Mouse (Mus musculus) adrenal gland, adult 18-20 months (tissue): ENCODE data around the gene Rcbtb2. TPM values are rescaled to one million over a fixed set of nuclear protein-coding genes. Genes with fewer than 3 reads are reported as not detected.

Source experiments
- DNase-seq, 2 experiments: peaks; one replicate each; pipeline ENCODE4 v3.0.0; 2021 to 2022; ENCODE audit warnings: low spot score in 2 of 2
- total RNA-seq, 2 experiments: library from RNA; stranded (reverse); gene quantifications; 1 replicate in 1 of 2; 2 replicates in 1 of 2; pipeline ENCODE4 v1.2.3; 2021

Rcbtb2 gene
- total RNA-seq, 2 experiments from 2014 or later: 29.5 to 51.1 TPM

DNA sequence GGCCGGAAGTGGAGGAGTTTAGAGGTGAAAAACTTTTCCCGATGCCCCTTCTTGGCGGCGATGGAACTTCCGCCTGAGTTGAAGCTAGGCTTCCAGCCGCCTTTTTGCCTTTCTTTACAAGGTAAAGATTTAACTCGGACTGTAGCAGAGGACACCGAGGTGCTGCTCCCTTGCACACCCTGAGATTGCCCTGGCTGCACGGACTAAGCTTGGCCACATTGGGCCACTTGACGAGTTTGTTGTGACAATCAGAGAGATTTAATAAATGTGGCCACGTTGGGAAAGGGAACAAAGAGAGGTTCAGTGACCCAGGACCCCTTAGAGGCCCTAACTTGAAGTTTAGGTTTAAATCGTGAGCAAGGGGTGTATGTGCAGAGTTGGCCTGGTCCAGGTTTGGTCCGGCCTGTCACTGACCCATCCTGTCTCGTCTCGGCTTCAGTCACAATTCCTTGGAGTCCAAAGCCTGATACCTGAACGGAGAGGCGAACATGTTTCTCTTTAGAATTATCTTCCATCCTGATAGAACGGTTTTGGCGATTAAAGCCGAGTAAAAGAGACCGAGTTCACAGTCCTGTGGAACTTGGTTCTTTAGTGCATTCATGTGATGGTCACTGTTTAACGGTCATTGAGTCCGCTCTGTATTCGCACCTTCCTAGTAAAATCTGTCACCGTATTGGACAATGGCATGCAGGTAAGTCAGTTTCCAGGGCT is 21.0 kb downstream of the Rcbtb2 start:
- DNase-seq: no peak

DNA sequence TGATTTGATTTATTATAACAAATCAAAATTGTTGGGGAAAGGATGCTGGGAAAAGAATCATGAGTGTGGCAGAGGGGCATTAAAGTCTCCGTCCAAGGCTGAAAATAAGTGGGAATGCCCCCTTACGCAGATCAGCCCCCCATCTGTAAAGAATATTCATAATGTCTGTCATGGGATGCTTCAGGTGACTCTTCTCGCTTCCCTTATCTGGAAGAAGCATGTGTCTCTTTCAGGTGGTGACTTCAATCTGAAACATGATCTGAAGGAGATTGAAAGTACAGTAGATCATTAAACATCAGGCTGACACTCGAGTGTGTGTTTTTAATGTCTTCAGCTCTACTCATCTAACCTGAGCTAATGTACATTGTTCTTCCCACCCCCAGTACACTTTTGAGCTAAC is 22.7 kb downstream of the Rcbtb2 start:
- no peak for DNase-seq

DNA sequence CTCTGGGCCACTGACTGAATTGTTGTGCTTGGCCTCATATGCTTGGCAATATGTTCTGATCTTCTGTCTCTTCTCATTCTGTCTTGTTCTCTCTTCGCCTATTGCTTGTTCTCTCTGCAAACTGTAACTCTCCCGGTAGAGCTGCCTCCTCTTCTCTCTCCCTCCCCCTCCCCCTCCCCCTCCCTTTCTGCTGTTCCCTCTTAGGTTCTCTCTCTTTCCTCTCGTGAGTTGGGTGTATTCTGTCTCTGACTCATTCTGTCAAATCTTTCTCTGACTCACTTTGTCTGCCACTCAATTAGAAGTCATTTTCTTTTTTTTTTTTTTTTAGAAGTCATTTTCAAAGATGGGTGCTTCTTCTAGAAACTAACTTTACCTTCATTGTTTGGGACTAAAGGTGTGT is 23.9 kb downstream of the Rcbtb2 start:
- no peak for DNase-seq

GRCm38 (mm10) chr14:73148125-73148524 is 25.3 kb downstream of the Rcbtb2 start:
- DNase-seq: no peak

GRCm38 (mm10) chr14:73161303-73161702 is 38.5 kb downstream of the Rcbtb2 start:
- DNase-seq: no peak

- no peak for DNase-seq
Measured at GRCm38 (mm10) chr14:73162192-73162800, 39.5 kb downstream of the Rcbtb2 start.

GRCm38 (mm10) chr14:73163363-73163998 is 40.6 kb downstream of the Rcbtb2 start:
- DNase-seq: no peak

DNA sequence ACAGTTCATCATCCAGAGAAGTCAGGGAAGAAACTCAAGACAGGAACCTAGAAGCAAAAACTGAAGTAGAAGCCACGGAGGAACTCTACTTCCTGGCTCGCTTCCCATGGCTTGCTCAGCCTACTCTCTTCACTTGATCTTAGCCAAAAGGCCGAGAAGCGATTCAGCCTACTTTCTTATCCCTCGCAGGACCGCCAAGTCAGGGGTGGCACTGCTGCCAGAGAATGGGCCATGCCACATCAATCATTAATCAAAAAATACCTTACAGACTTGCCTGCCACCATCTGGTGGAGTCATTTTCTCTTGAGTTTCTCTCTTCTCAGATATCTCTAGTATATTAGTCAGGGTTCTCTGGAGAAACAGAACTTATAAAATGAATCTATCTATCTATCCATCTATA is 42.3 kb downstream of the Rcbtb2 start:
- DNase-seq: no peak

DNA sequence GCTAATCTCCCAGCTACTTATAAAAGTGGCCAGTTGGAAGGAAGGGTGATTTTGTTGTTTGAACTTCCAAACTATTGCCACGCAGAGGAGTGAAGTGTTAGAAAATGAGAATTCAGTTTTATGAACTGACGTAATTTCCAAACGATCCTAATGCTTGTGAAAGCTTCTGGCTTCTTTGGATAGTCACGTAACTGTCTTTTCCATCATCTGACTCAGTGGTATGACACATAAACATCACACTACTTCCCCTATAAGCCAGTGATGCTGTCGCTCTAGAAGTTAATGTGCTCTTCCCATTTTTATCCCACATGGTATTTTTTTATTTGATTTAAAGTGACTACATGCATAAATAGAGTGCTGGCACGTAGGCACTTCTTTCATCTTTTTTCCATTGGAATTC is 45.8 kb downstream of the Rcbtb2 start:
- no peak for DNase-seq

GRCm38 (mm10) chr14:73169926-73170844 is 47.3 kb downstream of the Rcbtb2 start:
- no peak for DNase-seq

- DNase-seq: no peak
Measured at GRCm38 (mm10) chr14:73172196-73173011, 49.6 kb downstream of the Rcbtb2 start.

DNA sequence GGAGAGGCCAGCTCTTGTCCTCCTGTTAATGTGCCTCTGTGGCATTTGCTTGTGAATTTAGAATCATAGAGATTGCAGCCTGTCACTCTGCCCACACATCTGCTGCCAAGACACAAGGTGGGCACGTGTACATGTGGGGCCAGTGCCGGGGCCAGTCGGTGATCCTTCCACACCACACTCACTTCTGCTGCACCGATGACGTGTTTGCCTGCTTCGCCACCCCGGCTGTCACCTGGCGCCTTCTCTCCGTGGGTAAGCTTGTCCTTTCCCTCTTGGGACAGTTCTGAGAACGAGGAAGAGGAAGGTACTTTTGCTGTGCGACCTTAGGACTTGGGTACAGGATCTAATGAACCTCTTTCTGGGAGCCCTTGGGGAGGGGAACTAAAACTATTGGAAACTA is 50.8 kb downstream of the Rcbtb2 start:
- no peak for DNase-seq

DNA sequence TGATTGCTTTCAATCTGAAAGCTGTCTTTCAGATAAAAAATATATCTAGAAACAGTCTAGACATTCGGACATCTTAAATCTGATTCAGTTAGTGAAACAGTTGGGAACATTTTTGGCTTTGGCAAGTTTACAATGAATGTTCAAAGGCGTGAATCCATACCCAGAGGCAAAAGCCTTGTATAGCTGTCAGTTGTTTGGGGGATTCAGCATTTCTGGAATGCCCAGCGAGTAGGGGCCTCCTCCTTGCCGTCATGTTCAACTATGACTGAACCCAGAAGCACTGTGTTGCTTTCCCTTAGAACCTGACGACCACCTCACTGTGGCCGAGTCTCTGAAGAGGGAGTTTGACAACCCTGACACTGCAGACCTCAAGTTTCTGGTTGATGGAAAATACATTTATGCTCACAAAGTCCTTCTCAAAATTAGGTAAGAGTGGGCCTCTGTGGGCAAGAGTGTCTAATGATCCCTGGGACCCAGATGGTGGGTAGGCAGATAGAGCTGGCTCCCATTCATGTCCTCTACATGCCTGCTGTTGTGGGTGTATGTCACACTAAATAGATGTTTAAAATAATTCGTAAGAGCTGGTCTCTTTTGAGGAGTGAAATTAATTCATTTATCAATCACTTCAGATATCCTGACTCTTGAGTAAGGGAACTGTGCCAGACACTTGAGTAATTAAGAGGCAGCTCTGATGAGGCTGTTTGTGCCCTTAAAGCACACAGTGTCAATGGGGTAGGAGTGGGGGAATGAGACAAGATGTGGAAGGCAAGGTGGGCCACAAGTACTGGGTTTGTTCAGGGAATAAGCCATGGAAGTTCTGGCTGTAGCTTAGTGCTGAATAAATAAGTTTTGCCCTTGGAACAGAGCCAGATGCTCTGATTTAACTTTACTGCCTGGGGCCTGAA is 51.5 kb downstream of the Rcbtb2 start:
- DNase-seq: no peak

DNA sequence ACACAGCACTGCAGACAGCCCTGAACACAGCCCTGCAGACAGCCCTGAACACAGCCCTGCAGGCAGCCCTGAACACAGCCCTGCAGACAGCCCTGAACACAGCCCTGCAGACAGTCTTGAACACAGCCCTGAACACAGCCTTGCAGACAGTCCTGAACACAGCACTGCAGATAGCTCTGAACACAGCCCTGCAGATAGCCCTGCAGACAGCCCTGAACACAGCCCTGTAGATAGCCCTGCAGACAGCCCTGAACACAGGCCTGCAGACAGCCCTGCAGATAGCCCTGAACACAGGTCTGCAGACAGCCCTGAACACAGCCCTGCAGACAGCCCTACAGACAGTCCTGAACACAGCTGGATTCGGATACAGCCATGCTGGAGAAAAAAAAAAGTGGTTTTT is 52.2 kb downstream of the Rcbtb2 start:
- DNase-seq: no peak

DNA sequence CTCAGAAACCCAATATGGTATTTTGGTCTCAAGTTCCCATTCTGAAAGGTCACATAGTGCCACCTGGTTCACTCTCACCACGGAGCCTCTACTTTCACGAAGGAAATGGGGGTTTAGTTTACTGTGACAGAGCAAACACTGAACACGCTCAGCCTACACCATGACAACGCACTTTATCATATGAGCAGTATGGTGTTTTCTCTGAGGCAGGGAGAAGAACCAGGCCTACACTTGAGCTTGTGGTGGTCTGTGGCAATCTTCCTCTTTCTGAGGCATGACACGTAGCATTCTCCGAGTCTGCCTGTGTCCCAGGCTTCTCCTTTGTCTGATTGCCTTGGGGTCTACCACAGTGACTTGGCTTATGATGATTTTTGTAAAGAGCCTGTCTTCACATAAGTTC is 53.0 kb downstream of the Rcbtb2 start:
- no peak for DNase-seq

- DNase-seq: no peak
Measured at GRCm38 (mm10) chr14:73176266-73176665, 53.4 kb downstream of the Rcbtb2 start.

DNA sequence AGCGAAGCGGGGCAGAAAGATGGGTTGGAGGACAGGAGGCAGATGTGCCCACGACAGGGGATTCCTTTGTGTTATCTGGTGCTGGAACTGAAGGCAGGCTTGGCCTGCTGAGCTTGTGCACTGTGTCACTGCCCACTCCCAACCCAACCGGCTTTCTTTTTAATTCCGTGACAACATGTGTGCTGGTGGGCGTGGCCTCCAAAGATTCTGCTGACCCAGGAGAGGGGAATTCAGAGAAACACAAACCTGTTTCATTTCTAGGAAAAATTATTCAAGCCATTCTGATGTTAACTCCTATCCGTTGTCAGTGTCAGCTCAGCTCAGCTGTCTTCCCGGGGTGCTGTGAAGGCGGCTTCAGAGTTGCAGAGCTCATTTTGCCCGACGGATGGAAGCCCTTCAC is 55.1 kb downstream of the Rcbtb2 start:
- no peak for DNase-seq

- no peak for DNase-seq
Measured at GRCm38 (mm10) chr14:73179221-73179681, 56.4 kb downstream of the Rcbtb2 start.

GRCm38 (mm10) chr14:73180671-73181070 is 57.8 kb downstream of the Rcbtb2 start:
- DNase-seq: no peak
